Mouse (Mus musculus): ENCODE results near the gene Hvcn1. TPM values are rescaled to one million over a fixed set of nuclear protein-coding genes. Genes with fewer than 3 reads are reported as not detected.
A peak's percentile ranks its signal among the peaks of the same experiment; 100 is the strongest.
"Not testable (repeated sequence)": the region's sequence is repeated elsewhere in the genome, so short reads cannot be mapped to it uniquely, and the experiment has no call there.

Hvcn1 gene
- polyA plus RNA-seq, 1 experiment from 2014 or later, result 15.8 TPM

- Histone ChIP-seq H3K4me1 (peaks cover 27% of the 10 kb centered on the region), H3K36me3 (replicated peaks) (peaks cover 7% of the 10 kb centered on the region; the same call in 1 of the 2 replicates), H3K27ac (replicated peaks) (peak overlapping the region; percentile 89), H3K9me3 (no peaks in the 10 kb centered on the region), H3K4me3 (peak overlapping the region; percentile 60), H3K27me3 (replicated peaks; ENCODE audit: low read depth, poor library complexity, severe bottlenecking) (no peaks in the 10 kb centered on the region)
- 2% methylated on average over 21 of the region's 21 CpGs for WGBS
- DNase-seq (ENCODE audit: low spot score), result peak; percentile 87
These were observed 3.2 kb downstream of the Hvcn1 start for GRCm38 (mm10) chr5:122209591-122210368.

GRCm38 (mm10) chr5:122210890-122211289 is 4.3 kb downstream of the Hvcn1 start:
- Histone ChIP-seq H3K9me3 (no peaks in the 10 kb centered on the region), H3K36me3 (replicated peaks) (peaks cover 10% of the 10 kb centered on the region; the same call in 1 of the 2 replicates), H3K27me3 (replicated peaks; ENCODE audit: low read depth, poor library complexity, severe bottlenecking) (no peaks in the 10 kb centered on the region), H3K27ac (replicated peaks) (peak overlapping the region; percentile 26; the same call in 1 of the 2 replicates), H3K4me3 (peak overlapping the region; percentile 60; the same call in 1 of the 2 replicates), H3K4me1 (peaks cover 27% of the 10 kb centered on the region)
- DNase-seq (ENCODE audit: low spot score), result no peak
- 96% methylated on average over 8 of the region's 8 CpGs for WGBS

- Histone ChIP-seq H3K27ac (replicated peaks) (no peak overlapping the region), H3K27me3 (replicated peaks; ENCODE audit: low read depth, poor library complexity, severe bottlenecking) (no peaks in the 10 kb centered on the region)
These were observed 5.5 kb downstream of the Hvcn1 start for GRCm38 (mm10) chr5:122212125-122212524.

GRCm38 (mm10) chr5:122212820-122213219 is 6.2 kb downstream of the Hvcn1 start:
- not testable (repeated sequence) for H3K9me3 ChIP-seq; DNase-seq (ENCODE audit: low spot score); H3K27ac ChIP-seq (replicated peaks); H3K27me3 ChIP-seq (replicated peaks; ENCODE audit: low read depth, poor library complexity, severe bottlenecking); H3K4me3 ChIP-seq
- Histone ChIP-seq H3K36me3 (replicated peaks) (peaks cover 27% of the 10 kb centered on the region), H3K4me1 (peaks cover 27% of the 10 kb centered on the region)
- WGBS, result 97% methylated on average over 1 of the region's 1 CpGs

More at GRCm38 (mm10) chr5:122212125-122212524, 5.5 kb downstream of the Hvcn1 start:
- 91% methylated on average over 8 of the region's 8 CpGs for WGBS
- no peak for DNase-seq (ENCODE audit: low spot score)
- no peaks in the 10 kb centered on the region for H3K9me3 ChIP-seq
- 0 out of 2 replicates have a peak overlapping the region, but pooled peaks have one; percentile 11 for H3K4me3 ChIP-seq
- H3K4me1 ChIP-seq, result peaks cover 27% of the 10 kb centered on the region
- H3K36me3 ChIP-seq (replicated peaks), result peaks cover 21% of the 10 kb centered on the region

- no peaks in the 10 kb centered on the region for H3K27me3 ChIP-seq (replicated peaks; ENCODE audit: low read depth, poor library complexity, severe bottlenecking)
These were observed 7.3 kb downstream of the Hvcn1 start for GRCm38 (mm10) chr5:122213861-122214260.

GRCm38 (mm10) chr5:122217636-122218035 is 11.0 kb downstream of the Hvcn1 start:
- H3K4me3 ChIP-seq, result no peak overlapping the region
- no peaks in the 10 kb centered on the region for H3K27me3 ChIP-seq (replicated peaks; ENCODE audit: low read depth, poor library complexity, severe bottlenecking)
- WGBS, result 89% methylated on average over 6 of the region's 6 CpGs
- no peak for DNase-seq (ENCODE audit: low spot score)
- H3K9me3 ChIP-seq, result no peaks in the 10 kb centered on the region
- no peak overlapping the region for H3K27ac ChIP-seq (replicated peaks)
- peaks cover 29% of the 10 kb centered on the region for H3K4me1 ChIP-seq
- peaks cover 42% of the 10 kb centered on the region for H3K36me3 ChIP-seq (replicated peaks)

More at GRCm38 (mm10) chr5:122213861-122214260, 7.3 kb downstream of the Hvcn1 start:
- H3K4me3 ChIP-seq, result no peak overlapping the region
- peaks cover 22% of the 10 kb centered on the region for H3K4me1 ChIP-seq
- no peaks in the 10 kb centered on the region for H3K9me3 ChIP-seq
- no peak for DNase-seq (ENCODE audit: low spot score)
- H3K27ac ChIP-seq (replicated peaks), result no peak overlapping the region
- peaks cover 30% of the 10 kb centered on the region for H3K36me3 ChIP-seq (replicated peaks)
- 89% methylated on average over 6 of the region's 6 CpGs for WGBS

GRCm38 (mm10) chr5:122218109-122218905 is 11.7 kb downstream of the Hvcn1 start:
- Histone ChIP-seq H3K36me3 (replicated peaks) (peaks cover 42% of the 10 kb centered on the region), H3K4me1 (peaks cover 33% of the 10 kb centered on the region), H3K4me3 (no peak overlapping the region), H3K27ac (replicated peaks) (no peak overlapping the region), H3K9me3 (no peaks in the 10 kb centered on the region), H3K27me3 (replicated peaks; ENCODE audit: low read depth, poor library complexity, severe bottlenecking) (no peaks in the 10 kb centered on the region)
- DNase-seq (ENCODE audit: low spot score), result no peak
- 85% methylated on average over 12 of the region's 12 CpGs for WGBS

GRCm38 (mm10) chr5:122218928-122219327 is 12.3 kb downstream of the Hvcn1 start:
- no peak overlapping the region for H3K4me3 ChIP-seq
- 89% methylated on average over 7 of the region's 7 CpGs for WGBS

GRCm38 (mm10) chr5:122219655-122220629 is 13.3 kb downstream of the Hvcn1 start:
- 69% methylated on average over 18 of the region's 18 CpGs for WGBS
- Histone ChIP-seq H3K4me1 (peaks cover 38% of the 10 kb centered on the region), H3K9me3 (no peaks in the 10 kb centered on the region), H3K4me3 (no peak overlapping the region), H3K36me3 (replicated peaks) (peaks cover 42% of the 10 kb centered on the region), H3K27ac (replicated peaks) (no peak overlapping the region), H3K27me3 (replicated peaks; ENCODE audit: low read depth, poor library complexity, severe bottlenecking) (no peaks in the 10 kb centered on the region)
- peak; percentile 16 for DNase-seq (ENCODE audit: low spot score)

More at GRCm38 (mm10) chr5:122218928-122219327, 12.3 kb downstream of the Hvcn1 start:
- Histone ChIP-seq H3K9me3 (no peaks in the 10 kb centered on the region), H3K27ac (replicated peaks) (no peak overlapping the region), H3K27me3 (replicated peaks; ENCODE audit: low read depth, poor library complexity, severe bottlenecking) (no peaks in the 10 kb centered on the region), H3K36me3 (replicated peaks) (peaks cover 42% of the 10 kb centered on the region), H3K4me1 (peaks cover 33% of the 10 kb centered on the region)
- no peak for DNase-seq (ENCODE audit: low spot score)

GRCm38 (mm10) chr5:122221085-122221484 is 14.5 kb downstream of the Hvcn1 start:
- Histone ChIP-seq H3K27me3 (replicated peaks; ENCODE audit: low read depth, poor library complexity, severe bottlenecking) (no peaks in the 10 kb centered on the region), H3K4me3 (no peak overlapping the region), H3K27ac (replicated peaks) (no peak overlapping the region), H3K4me1 (peaks cover 44% of the 10 kb centered on the region), H3K9me3 (no peaks in the 10 kb centered on the region), H3K36me3 (replicated peaks) (peaks cover 40% of the 10 kb centered on the region)
- WGBS, result 90% methylated on average over 4 of the region's 4 CpGs
- DNase-seq (ENCODE audit: low spot score), result no peak

GRCm38 (mm10) chr5:122224291-122224690 is 17.7 kb downstream of the Hvcn1 start:
- H3K27me3 ChIP-seq (replicated peaks; ENCODE audit: low read depth, poor library complexity, severe bottlenecking), result no peaks in the 10 kb centered on the region
- 92% methylated on average over 2 of the region's 2 CpGs for WGBS
- DNase-seq (ENCODE audit: low spot score), result no peak
- H3K4me3 ChIP-seq, result no peak overlapping the region
- peaks cover 44% of the 10 kb centered on the region for H3K4me1 ChIP-seq
- no peak overlapping the region for H3K27ac ChIP-seq (replicated peaks)
- 0 out of 2 replicates have a peak, but pooled peaks cover 3% of the 10 kb centered on the region for H3K9me3 ChIP-seq
- H3K36me3 ChIP-seq (replicated peaks), result peaks cover 31% of the 10 kb centered on the region

Measured in embryonic facial prominence, embryonic 10.5 days (tissue).